Mouse (Mus musculus): Measurements from ENCODE around the gene Zfp429. TPM values are rescaled to one million over a fixed set of nuclear protein-coding genes. Genes with fewer than 3 reads are reported as not detected.
A peak's percentile ranks its signal among the peaks of the same experiment; 100 is the strongest.
"Not testable (repeated sequence)": the region's sequence is repeated elsewhere in the genome, so short reads cannot be mapped to it uniquely, and the experiment has no call there.

Zfp429 gene
- 1 to 10 TPM; 3.1 to 3.2 TPM for total RNA-seq (2021)

GRCm38 (mm10) chr13:67399183-67399903 is at the start of gene Zfp429:
Gene Zfp429 (minus strand): TSS chr13:67399819.
- intact Hi-C loops (cut with DNase I) = not testable (repeated sequence)
- DNase-seq = peak; percentile 68

GRCm38 (mm10) chr13:67437095-67437494 is 37.5 kb upstream of the Zfp429 start:
- DNase-seq; intact Hi-C loops (cut with DNase I): not testable (repeated sequence)

- DNase-seq = no peak
- intact Hi-C loops (cut with DNase I) = no loop called here
Observed at GRCm38 (mm10) chr13:67428116-67428515, 28.5 kb upstream of the Zfp429 start.

- DNase-seq; intact Hi-C loops (cut with DNase I): not testable (repeated sequence)
Observed at GRCm38 (mm10) chr13:67425699-67426098, 26.1 kb upstream of the Zfp429 start.

- intact Hi-C loops (cut with DNase I); DNase-seq: not testable (repeated sequence)
Observed at GRCm38 (mm10) chr13:67422532-67422931, 22.9 kb upstream of the Zfp429 start.

GRCm38 (mm10) chr13:67421207-67421857 is 21.7 kb upstream of the Zfp429 start, which contains the start of gene Zfp459:
Gene Zfp459 (minus strand): TSS chr13:67421418.
- intact Hi-C loops (cut with DNase I) = no loop called here

GRCm38 (mm10) chr13:67420558-67421206 is 21.1 kb upstream of the Zfp429 start:
- DNase-seq = no peak
- intact Hi-C loops (cut with DNase I) = no loop called here

More at GRCm38 (mm10) chr13:67421207-67421857, 21.7 kb upstream of the Zfp429 start, which contains the start of gene Zfp459:
- DNase-seq = peak; percentile 12

GRCm38 (mm10) chr13:67416811-67417210 is 17.2 kb upstream of the Zfp429 start:
- DNase-seq = no peak
- intact Hi-C loops (cut with DNase I) = no loop called here

- intact Hi-C loops (cut with DNase I) = no loop called here
- DNase-seq = no peak
Observed at GRCm38 (mm10) chr13:67415759-67416158, 16.1 kb upstream of the Zfp429 start.

GRCm38 (mm10) chr13:67413634-67414033 is 14.0 kb upstream of the Zfp429 start:
- DNase-seq; intact Hi-C loops (cut with DNase I): not testable (repeated sequence)

- intact Hi-C loops (cut with DNase I); DNase-seq: not testable (repeated sequence)
Observed at GRCm38 (mm10) chr13:67376255-67376654, 23.4 kb downstream of the Zfp429 start.

- peak; percentile 16 for DNase-seq
- intact Hi-C loops (cut with DNase I) = not testable (repeated sequence)
Observed at GRCm38 (mm10) chr13:67375050-67375911, 24.3 kb downstream of the Zfp429 start, which contains the start of the genes Gm28041 and Zfp456. Gene Gm28041 (minus strand): TSS chr13:67375733. Gene Zfp456 (minus strand): TSS chr13:67375810.

GRCm38 (mm10) chr13:67360131-67360744 is 39.4 kb downstream of the Zfp429 start, which contains the start of the genes Gm28044 and Zfp953:
Gene Gm28044 (minus strand): TSS chr13:67360536.
Gene Zfp953 (minus strand): TSS chr13:67360605.
- peak; percentile 76 for DNase-seq
- intact Hi-C loops (cut with DNase I) = no loop called here

- intact Hi-C loops (cut with DNase I) = no loop called here
- no peak for DNase-seq
Observed at GRCm38 (mm10) chr13:67351854-67352253, 47.8 kb downstream of the Zfp429 start.

GRCm38 (mm10) chr13:67343422-67343821 is 56.2 kb downstream of the Zfp429 start:
- intact Hi-C loops (cut with DNase I) = no loop called here
- DNase-seq = no peak

Other genes starting within 250 kb of the Zfp429 start
- gene Rsl1, start 226.6 kb downstream of the Zfp429 start, total RNA-seq (2021) = 1 to 10 TPM; 5.3 to 5.6 TPM
- 1 to 10 TPM; 4.0 to 4.8 TPM for gene Zfp455, start 205.3 kb downstream of the Zfp429 start, total RNA-seq (2021)
- gene Zfp458, start 121.4 kb downstream of the Zfp429 start, total RNA-seq (2021) = 10 to 100 TPM; 23.9 to 25.0 TPM
- 1 to 10 TPM; 3.3 to 3.8 TPM for gene Zfp457, start 93.3 kb downstream of the Zfp429 start, total RNA-seq (2021)
- 1 to 10 TPM; 2.9 to 3.3 TPM for gene Zfp595, start 67.2 kb downstream of the Zfp429 start, total RNA-seq (2021)
- not detected for gene Gm28044, start 39.3 kb downstream of the Zfp429 start, total RNA-seq (2021)
- 1 to 10 TPM in 1 of 2 experiments, under 1 TPM in 1; 0.58 to 1.1 TPM for gene Zfp953, start 39.2 kb downstream of the Zfp429 start, total RNA-seq (2021)
- not detected for gene Gm28041, start 24.1 kb downstream of the Zfp429 start, total RNA-seq (2021)
- under 1 TPM; 0.60 to 0.82 TPM for gene Zfp456, start 24.0 kb downstream of the Zfp429 start, total RNA-seq (2021)
- gene Zfp459, start 21.6 kb upstream of the Zfp429 start, total RNA-seq (2021) = 1 to 10 TPM; 1.7 to 2.8 TPM
- gene Zfp874a, start 51.8 kb upstream of the Zfp429 start, total RNA-seq (2021) = 10 to 100 TPM in 1 of 2 experiments, 1 to 10 TPM in 1; 8.6 to 10.8 TPM
- 10 to 100 TPM; 10.6 to 12.1 TPM for gene Zfp874b, start 84.4 kb upstream of the Zfp429 start, total RNA-seq (2021)
- 1 to 10 TPM; 7.9 to 8.3 TPM for gene Zfp58, start 100.7 kb upstream of the Zfp429 start, total RNA-seq (2021)
- not detected for gene Gm26965, start 126.3 kb upstream of the Zfp429 start, total RNA-seq (2021)
- gene Zfp87, start 126.4 kb upstream of the Zfp429 start, total RNA-seq (2021) = 10 to 100 TPM; 25.6 to 26.7 TPM
- 10 to 100 TPM; 10.1 to 10.9 TPM for gene Zfp748, start 154.0 kb upstream of the Zfp429 start, total RNA-seq (2021)
- 10 to 100 TPM; 11.3 to 11.4 TPM for gene Zfp729b, start 209.9 kb upstream of the Zfp429 start, total RNA-seq (2021)
- 1 to 10 TPM in 1 of 2 experiments, under 1 TPM in 1; 0.48 to 1.1 TPM for gene Gm49345, start 237.9 kb upstream of the Zfp429 start, total RNA-seq (2021)
- gene Zfp729a, start 238.0 kb upstream of the Zfp429 start, total RNA-seq (2021) = 1 to 10 TPM; 9.7 to 10.0 TPM